Mouse (Mus musculus) lung, embryonic 14.5 days (tissue): ENCODE results near the gene Gpd1. TPM values are rescaled to one million over a fixed set of nuclear protein-coding genes. Genes with fewer than 3 reads are reported as not detected.

Experiments used
- ATAC-seq: fragments of 200-750 bp; cut with Nextera tagmentation; 2 replicates; pipeline ENCODE4 v1.8.0; 2017; ENCODE audit warnings: mild to moderate bottlenecking, moderate TSS enrichment, moderate library complexity; ENCODE audit not compliant: insufficient read depth
- DNase-seq: peaks from one replicate; pipeline ENCODE4 v3.0.0-alpha.2; 2015
- H3K27ac ChIP-seq: fragments of 300-500 bp; sonication (generic); 2 replicates; pipeline ENCODE4 v1.5.1; 2014; ENCODE audit warnings: low read depth, mild to moderate bottlenecking, moderate library complexity
- H3K27me3 ChIP-seq: fragments of 300-500 bp; sonication (generic); 2 replicates; pipeline ENCODE4 v1.6.1; 2014; ENCODE audit warnings: low read length, control low read depth; ENCODE audit not compliant: insufficient read depth
- H3K36me3 ChIP-seq: fragments of 300-500 bp; sonication (generic); 2 replicates; pipeline ENCODE4 v1.6.1; 2014; ENCODE audit warnings: control low read depth; ENCODE audit not compliant: insufficient read depth
- H3K4me1 ChIP-seq: fragments of 300-500 bp; sonication (generic); 2 replicates; pipeline ENCODE4 v1.6.1; 2014; ENCODE audit warnings: antibody characterized with exemption, control low read depth; ENCODE audit not compliant: insufficient read depth
- H3K4me2 ChIP-seq: fragments of 300-500 bp; sonication (generic); 2 replicates; pipeline ENCODE4 v1.6.1; 2014; ENCODE audit warnings: mild to moderate bottlenecking
- H3K4me3 ChIP-seq: fragments of 300-500 bp; sonication (generic); 2 replicates; pipeline ENCODE4 v1.5.1; 2014; ENCODE audit warnings: low read depth, low read length
- H3K9ac ChIP-seq: fragments of 300-500 bp; sonication (generic); 2 replicates; pipeline ENCODE4 v1.6.1; 2014
- H3K9me3 ChIP-seq: fragments of 300-500 bp; sonication (generic); 2 replicates; pipeline ENCODE4 v1.6.1; 2016; ENCODE audit warnings: low read depth, low read length, control low read depth
- CTCF ChIP-seq: IDR thresholded peaks from 2 replicates; pipeline ENCODE4 v1.5.1; 2016; ENCODE audit warnings: antibody characterized with exemption, low read depth
- WGBS: fragments of 180-500 bp; shearing (Covaris S2); extraction: QIAGEN DNeasy Blood & Tissue Kit; methylation state at CpG from one replicate; pipeline ENCODE4 v1.1.7; 2014; 5-methylcytosine and 5-hydroxymethylcytosine counted together
- polyA plus RNA-seq: library from polyadenylated mRNA; unstranded; fragments of >200 nt; fragmentation: Nextera tagmentation; extraction: Ambion mirVana; gene quantifications from 2 replicates; pipeline ENCODE4 v1.2.1, GENCODE M21; 2014

The Gpd1 gene
- polyA plus RNA-seq, 1 experiment from 2014 or later = 0.58 TPM

DNA sequence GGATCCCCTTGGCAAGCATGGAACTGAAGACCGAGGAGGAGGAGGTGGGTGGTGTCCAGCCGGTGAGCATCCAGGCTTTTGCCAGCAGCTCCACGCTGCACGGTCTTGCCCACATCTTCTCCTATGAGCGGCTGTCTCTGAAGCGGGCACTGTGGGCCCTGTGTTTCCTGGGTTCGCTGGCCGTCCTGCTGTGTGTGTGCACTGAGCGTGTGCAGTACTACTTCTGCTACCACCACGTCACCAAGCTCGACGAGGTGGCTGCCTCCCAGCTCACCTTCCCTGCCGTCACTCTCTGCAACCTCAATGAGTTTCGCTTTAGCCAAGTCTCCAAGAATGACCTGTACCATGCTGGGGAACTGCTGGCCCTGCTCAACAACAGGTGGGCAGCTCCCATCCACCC, 45.5 kb upstream of the Gpd1 start:
- H3K27me3 ChIP-seq = peaks cover 48% of the 10 kb centered on the region
- ATAC-seq (no peak), DNase-seq (no peak)
- H3K4me2 ChIP-seq = no peak overlapping the region
- H3K9ac ChIP-seq = no peak overlapping the region
- WGBS = 67% methylated on average over 14 of the region's 14 CpGs
- 0 out of 2 replicates have a peak, but pooled peaks cover 2% of the 10 kb centered on the region for H3K4me1 ChIP-seq
- no peak overlapping the region for H3K27ac ChIP-seq
- no peak overlapping the region for H3K4me3 ChIP-seq
- no peaks in the 10 kb centered on the region for H3K9me3 ChIP-seq
- no peaks in the 10 kb centered on the region for H3K36me3 ChIP-seq
- no peak for TF ChIP-seq CTCF

DNA sequence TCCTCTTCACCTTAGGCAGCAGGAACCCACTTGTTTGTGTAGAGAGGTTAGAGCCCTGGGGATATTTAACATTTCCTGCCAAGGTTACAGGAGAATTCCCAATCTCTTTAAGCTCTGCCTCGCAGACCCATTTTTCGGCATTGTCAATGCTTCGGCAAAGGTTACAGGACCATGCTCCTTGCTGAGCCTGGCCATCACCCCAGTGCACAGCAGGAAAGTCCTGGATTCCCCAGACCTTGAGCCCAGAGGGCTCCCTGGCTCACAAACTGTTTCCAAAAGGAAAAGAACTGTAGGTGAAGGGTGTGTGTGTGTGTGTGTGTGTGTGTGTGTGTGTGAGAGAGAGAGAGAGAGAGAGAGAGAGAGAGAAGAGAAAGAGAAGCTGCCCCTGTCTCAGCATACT, 42.4 kb upstream of the Gpd1 start:
- H3K4me2 ChIP-seq = no peak overlapping the region
- WGBS = 76% methylated on average over 3 of the region's 3 CpGs
- no peak for DNase-seq
- 0 out of 2 replicates have a peak, but pooled peaks cover 2% of the 10 kb centered on the region for H3K4me1 ChIP-seq
- H3K27ac ChIP-seq = no peak overlapping the region
- ATAC-seq = no peak
- no peak overlapping the region for H3K4me3 ChIP-seq
- H3K27me3 ChIP-seq = peaks cover 40% of the 10 kb centered on the region
- TF ChIP-seq CTCF = no peak
- no peaks in the 10 kb centered on the region for H3K36me3 ChIP-seq
- H3K9me3 ChIP-seq = no peaks in the 10 kb centered on the region
- H3K9ac ChIP-seq = no peak overlapping the region

DNA sequence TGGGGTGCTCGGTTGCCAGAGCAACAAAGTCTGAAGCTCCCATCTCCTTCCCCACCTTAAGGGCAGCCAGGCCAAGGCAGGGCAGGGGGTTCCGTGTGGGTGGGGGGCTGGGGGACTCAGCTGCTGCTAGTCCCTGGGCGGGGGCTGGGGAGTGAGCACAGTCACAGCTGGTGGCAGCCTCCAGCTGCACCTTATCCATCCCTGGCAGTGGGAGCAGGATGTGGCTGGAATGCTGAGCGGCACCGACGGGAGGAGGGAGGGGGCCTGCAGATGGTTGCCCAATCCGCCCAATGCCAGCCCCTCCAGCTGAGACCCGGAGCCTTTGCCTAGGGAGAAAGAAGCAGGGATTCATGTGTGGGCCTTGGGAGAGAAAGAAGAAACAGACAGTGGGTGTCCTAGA, 40.2 kb upstream of the Gpd1 start:
- peak; percentile 47; the same call in 1 of the 2 replicates for ATAC-seq
- H3K27ac ChIP-seq = no peak overlapping the region
- no peak for DNase-seq
- no peak overlapping the region for H3K9ac ChIP-seq
- no peak overlapping the region for H3K4me3 ChIP-seq
- H3K27me3 ChIP-seq = peaks cover 18% of the 10 kb centered on the region
- H3K4me1 ChIP-seq = no peaks in the 10 kb centered on the region
- H3K36me3 ChIP-seq = no peaks in the 10 kb centered on the region
- WGBS = 30% methylated on average over 8 of the region's 8 CpGs
- no peak for TF ChIP-seq CTCF
- H3K4me2 ChIP-seq = no peak overlapping the region
- H3K9me3 ChIP-seq = no peaks in the 10 kb centered on the region

DNA sequence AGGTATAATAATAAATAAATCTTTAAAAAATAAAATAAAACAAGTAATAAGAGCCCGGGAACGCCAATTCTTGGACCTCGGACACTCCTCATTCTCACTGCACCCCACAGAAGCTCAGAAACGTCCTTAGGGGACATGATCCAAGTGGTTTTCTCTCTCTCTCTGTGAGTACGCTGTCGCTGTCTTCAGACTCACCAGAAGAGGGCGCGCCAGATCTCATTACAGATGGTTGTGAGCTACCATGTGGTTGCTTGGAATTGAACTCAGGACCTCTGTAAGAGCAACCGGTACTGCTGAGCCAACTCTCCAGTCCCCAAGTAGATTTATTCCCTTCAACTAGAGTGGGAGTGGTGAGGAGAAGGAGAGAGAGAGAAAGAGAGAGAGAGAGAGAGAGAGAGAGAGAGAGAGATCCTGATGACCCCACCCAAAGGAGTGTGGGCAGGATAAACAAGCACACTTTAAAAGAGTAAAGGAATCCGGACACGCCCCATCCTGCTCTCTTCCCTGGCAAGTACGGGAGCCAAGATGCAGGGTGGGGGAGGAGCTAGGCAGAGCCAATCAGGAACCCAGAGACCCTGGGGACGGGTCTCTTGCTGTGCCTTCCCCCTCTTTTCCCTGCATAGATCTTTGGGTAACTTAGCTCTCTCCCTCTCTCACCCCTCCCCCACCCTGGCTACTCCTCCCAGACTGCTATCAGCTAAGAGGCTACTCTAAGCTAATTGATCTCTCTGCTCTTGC, 39.1 kb upstream of the Gpd1 start:
- H3K36me3 ChIP-seq = no peaks in the 10 kb centered on the region
- no peak overlapping the region for H3K9ac ChIP-seq
- no peaks in the 10 kb centered on the region for H3K4me1 ChIP-seq
- peak overlapping the region; percentile 23; the same call in 1 of the 2 replicates for H3K4me2 ChIP-seq
- no peak overlapping the region for H3K4me3 ChIP-seq
- TF ChIP-seq CTCF = peak; percentile 53
- H3K27me3 ChIP-seq = peaks cover 7% of the 10 kb centered on the region; the same call in 1 of the 2 replicates
- DNase-seq (peak; percentile 59), ATAC-seq (peak; percentile 81)
- no peak overlapping the region for H3K27ac ChIP-seq
- WGBS = 15% methylated on average over 13 of the region's 13 CpGs
- H3K9me3 ChIP-seq = no peaks in the 10 kb centered on the region

DNA sequence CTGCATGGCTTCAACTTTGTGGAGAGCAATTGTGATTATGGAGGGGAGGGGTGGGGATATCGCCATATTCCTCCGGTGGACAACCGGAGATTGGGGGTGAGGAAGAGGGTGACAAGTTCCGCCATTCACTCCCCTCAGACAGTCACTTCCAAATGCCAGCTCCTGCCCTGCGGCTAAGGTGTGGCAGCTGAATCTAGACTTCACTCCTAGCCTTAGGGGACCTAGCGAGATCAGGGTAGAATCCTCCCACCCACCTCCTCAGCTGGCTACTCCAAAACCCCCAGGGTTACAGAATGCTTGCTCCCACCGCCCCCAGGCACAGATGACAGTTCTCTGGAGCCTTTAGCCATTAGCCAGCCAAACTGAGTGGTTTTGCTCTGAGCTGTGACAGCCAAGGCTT, 38.3 kb upstream of the Gpd1 start:
- Histone ChIP-seq H3K27ac (no peak overlapping the region), H3K36me3 (no peaks in the 10 kb centered on the region), H3K4me3 (no peak overlapping the region), H3K9ac (no peak overlapping the region), H3K27me3 (peaks cover 4% of the 10 kb centered on the region; the same call in 1 of the 2 replicates), H3K4me1 (no peaks in the 10 kb centered on the region), H3K9me3 (no peaks in the 10 kb centered on the region), H3K4me2 (no peak overlapping the region)
- ATAC-seq = no peak
- no peak for DNase-seq
- no peak for TF ChIP-seq CTCF
- 50% methylated on average over 7 of the region's 7 CpGs for WGBS

DNA sequence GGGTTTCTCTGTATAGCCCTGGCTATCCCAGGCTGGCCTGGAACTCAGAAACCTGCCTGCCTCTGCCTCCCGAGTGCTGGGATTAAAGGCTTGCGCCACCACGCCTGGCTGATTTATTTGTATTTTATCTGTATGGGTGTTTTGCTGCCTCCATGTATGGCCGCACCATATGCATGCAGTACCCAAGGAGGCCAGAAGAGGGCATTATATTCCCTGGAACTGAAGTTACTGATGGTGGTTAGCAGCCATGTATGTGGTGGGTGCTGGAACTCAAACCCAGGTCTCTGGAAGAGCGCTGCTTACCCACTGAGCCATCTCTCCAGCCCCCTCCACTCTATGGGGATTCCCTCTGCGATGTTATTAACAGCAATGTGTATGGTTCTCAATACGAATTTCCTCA, 34.4 kb upstream of the Gpd1 start:
- no peaks in the 10 kb centered on the region for H3K9me3 ChIP-seq
- ATAC-seq (no peak), DNase-seq (peak; percentile 32)
- no peak overlapping the region for H3K9ac ChIP-seq
- TF ChIP-seq CTCF = peak; percentile 54
- no peak overlapping the region for H3K27ac ChIP-seq
- no peak overlapping the region for H3K4me3 ChIP-seq
- H3K36me3 ChIP-seq = no peaks in the 10 kb centered on the region
- H3K4me1 ChIP-seq = no peaks in the 10 kb centered on the region
- no peak overlapping the region for H3K4me2 ChIP-seq
- 87% methylated on average over 7 of the region's 7 CpGs for WGBS
- H3K27me3 ChIP-seq = no peaks in the 10 kb centered on the region

DNA sequence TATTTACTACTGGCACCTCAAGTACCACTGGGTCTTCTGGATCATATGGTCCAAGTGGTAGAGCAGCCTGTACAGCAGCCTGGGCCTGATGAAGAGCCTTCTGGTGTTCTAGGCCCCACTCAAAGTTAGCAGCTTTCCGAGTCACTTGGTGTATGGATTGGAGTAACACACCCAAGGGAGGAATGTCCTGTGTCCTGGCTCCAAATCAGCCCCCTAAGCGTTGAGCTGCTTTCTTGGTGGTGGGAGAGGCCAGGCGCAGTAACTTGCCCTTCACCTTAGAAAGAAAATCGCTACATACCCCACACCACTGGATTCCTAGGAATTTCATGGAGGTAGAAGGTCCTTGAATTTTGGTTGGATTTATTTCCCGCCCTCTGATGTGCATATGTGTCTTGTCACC, 33.2 kb upstream of the Gpd1 start:
- Histone ChIP-seq H3K9ac (no peak overlapping the region), H3K27ac (no peak overlapping the region), H3K4me3 (no peak overlapping the region), H3K4me2 (no peak overlapping the region), H3K4me1 (no peaks in the 10 kb centered on the region), H3K36me3 (no peaks in the 10 kb centered on the region), H3K9me3 (no peaks in the 10 kb centered on the region), H3K27me3 (no peaks in the 10 kb centered on the region)
- DNase-seq (no peak), ATAC-seq (no peak)
- no peak for TF ChIP-seq CTCF
- 88% methylated on average over 5 of the region's 5 CpGs for WGBS
